Mouse (Mus musculus): ENCODE measurements around the gene Tlr9.

GRCm38 (mm10) chr9:106273791-106274190, 51.4 kb downstream of the Tlr9 start:
- TF ChIP-seq CTCF (IDR thresholded peaks at IDR 0.05; ENCODE audit: low read depth, low read length) (no peak), GATA1 (IDR thresholded peaks at IDR 0.05; ENCODE audit: borderline replicate concordance, low read length) (no peak), TAL1 (conservative IDR thresholded peaks at IDR 0.05; ENCODE audit: low read depth, low read length) (no peak)
